Mouse (Mus musculus) lung, adult 2 months (tissue): Measurements from ENCODE around the gene Foxl1.

Experiments used
- CTCF ChIP-seq: fragments of 200-500 bp; IDR thresholded peaks from 2 replicates; pipeline ENCODE4 v1.5.1; 2011; ENCODE audit warnings: mild to moderate bottlenecking, low read length, control low read depth; ENCODE audit not compliant: insufficient read depth
- POLR2A ChIP-seq: fragments of 200-500 bp; IDR thresholded peaks from 2 replicates; pipeline ENCODE4 v1.6.1; 2011; ENCODE audit warnings: low read depth, mild to moderate bottlenecking, control low read depth, low read length, borderline replicate concordance; ENCODE audit errors: extremely low read depth

DNA sequence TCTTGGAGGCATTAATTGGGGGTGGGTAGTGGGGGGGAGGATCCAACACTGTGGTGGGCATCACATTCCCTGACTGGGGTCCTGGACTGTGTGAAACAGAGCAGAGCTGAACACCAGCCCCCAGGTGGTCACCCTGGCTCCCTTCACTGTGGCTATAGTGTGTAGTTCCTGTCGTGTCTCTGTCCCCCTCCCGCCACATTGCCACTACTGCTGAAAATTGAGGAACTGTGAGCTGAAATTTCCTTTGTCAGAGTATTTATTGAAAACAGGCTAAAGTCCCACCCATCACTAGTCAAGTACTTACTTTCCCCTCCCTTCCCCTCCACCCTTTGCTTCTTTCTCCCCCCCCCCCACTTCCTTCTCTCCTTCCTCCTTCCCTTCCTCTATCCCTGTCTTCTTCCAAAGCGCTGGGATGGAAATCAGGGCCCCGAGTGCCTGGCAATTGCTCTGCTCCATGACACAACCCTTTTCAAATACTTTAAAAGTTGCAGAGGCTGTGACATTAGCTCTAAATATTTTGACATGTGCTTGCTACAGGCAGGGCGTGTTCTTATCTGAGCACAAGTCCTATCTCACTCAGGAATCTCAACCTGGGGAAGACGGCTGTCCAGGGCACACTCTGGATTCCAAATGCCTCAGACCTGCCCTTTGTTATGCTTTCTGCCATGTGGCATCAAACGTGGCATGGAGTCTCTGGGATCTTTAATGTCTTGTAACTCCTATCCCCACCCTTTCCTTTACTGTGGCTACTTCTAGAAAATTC, 16.4 kb upstream of the Foxl1 start:
- no peak for TF ChIP-seq CTCF
- TF ChIP-seq POLR2A: no peak
